Mouse (Mus musculus): Measurements from ENCODE around the gene Pla2g4b.

DNA sequence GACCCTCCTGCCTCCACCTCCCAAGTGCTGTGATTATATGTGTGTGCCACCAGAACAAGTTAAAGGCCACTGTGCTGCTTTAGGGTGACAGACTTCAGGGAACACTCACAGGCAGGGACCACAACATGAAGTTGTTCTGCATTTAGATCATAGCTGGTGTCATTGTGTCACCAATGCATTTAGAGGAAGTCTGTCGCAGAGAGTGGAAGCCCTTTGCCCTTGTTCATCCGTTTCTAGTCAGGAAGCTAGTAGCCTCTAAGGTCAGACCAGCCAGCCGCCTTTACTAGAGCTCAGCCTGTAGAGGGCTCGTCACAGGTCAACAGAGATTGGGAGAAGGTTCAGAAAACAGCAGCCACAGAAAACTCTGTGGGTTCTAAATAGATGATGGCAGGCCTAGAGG is 24.5 kb upstream of the Pla2g4b start:
- TF ChIP-seq POLR2A (IDR thresholded peaks at IDR 0.05; ENCODE audit: borderline replicate concordance, control insufficient read depth, low read depth, low read length) (no peak), CTCF (IDR thresholded peaks at IDR 0.05; ENCODE audit: control insufficient read depth, insufficient read depth, low read length) (no peak)

All from bone marrow, adult 2 months (tissue).